Mouse (Mus musculus) MEL (cell line): ENCODE results near the gene Arhgef25. TPM values are rescaled to one million over a fixed set of nuclear protein-coding genes. Genes with fewer than 3 reads are reported as not detected.
A peak's percentile ranks its signal among the peaks of the same experiment; 100 is the strongest.

Source experiments
- DNase-seq: peaks from one replicate; pipeline ENCODE4 v3.0.0; 2011; ENCODE audit warnings: low read depth, low spot score
- H3K27ac ChIP-seq: 2 replicates; pipeline ENCODE4 v1.5.1; 2012; ENCODE audit warnings: low read depth, mild to moderate bottlenecking, control low read depth, low read length, moderate library complexity; ENCODE audit not compliant: control insufficient read depth
- H3K27me3 ChIP-seq, 2 experiments: fragments of 150-350 bp in 1 of 2; sonication (generic) in 1 of 2; 2 replicates each; pipeline ENCODE4 v1.6.1; 2012; ENCODE audit warnings: low read length in 2 of 2, mild to moderate bottlenecking in 2 of 2, improper control_type of control experiment in 1 of 2, moderate library complexity in 1 of 2; ENCODE audit not compliant: insufficient read depth in 2 of 2, control insufficient read depth in 1 of 2
- H3K36me3 ChIP-seq, 2 experiments: 2 replicates each; pipeline ENCODE4 v1.6.1; 2012 to 2014; ENCODE audit warnings: low read length in 2 of 2, improper control_type of control experiment in 1 of 2, inconsistent platforms in 1 of 2, mild to moderate bottlenecking in 1 of 2; ENCODE audit not compliant: insufficient read depth in 2 of 2, control insufficient read depth in 1 of 2
- H3K4me1 ChIP-seq, 2 experiments: fragments of 150-350 bp in 1 of 2; sonication (generic) in 1 of 2; 2 replicates each; pipeline ENCODE4 v1.6.1; 2012; ENCODE audit warnings: low read length in 2 of 2, improper control_type of control experiment in 1 of 2, mild to moderate bottlenecking in 1 of 2; ENCODE audit not compliant: insufficient read depth in 2 of 2, control insufficient read depth in 1 of 2
- H3K4me3 ChIP-seq, 2 experiments: fragments of 150-350 bp in 1 of 2; sonication (generic) in 1 of 2; 2 replicates each; pipeline ENCODE4 v1.5.1; 2012; ENCODE audit warnings: low read depth in 2 of 2, low read length in 2 of 2, mild to moderate bottlenecking in 2 of 2, moderate library complexity in 2 of 2, control low read depth in 1 of 2, improper control_type of control experiment in 1 of 2; ENCODE audit not compliant: control insufficient read depth in 1 of 2, insufficient read depth in 1 of 2
- H3K79me2 ChIP-seq: 2 replicates; pipeline ENCODE4 v1.6.1; 2012; ENCODE audit warnings: mild to moderate bottlenecking, low read length, moderate library complexity; ENCODE audit not compliant: control insufficient read depth, poor library complexity, insufficient read depth
- H3K9ac ChIP-seq: 2 replicates; pipeline ENCODE4 v1.6.1; 2012; ENCODE audit warnings: low read depth, mild to moderate bottlenecking, control low read depth, low read length, moderate library complexity; ENCODE audit not compliant: control insufficient read depth, poor library complexity, severe bottlenecking
- H3K9me3 ChIP-seq: fragments of 150-350 bp; sonication (generic); replicated peaks from 2 replicates; pipeline ENCODE4 v1.6.1; 2012; ENCODE audit warnings: mild to moderate bottlenecking, low read length, improper control_type of control experiment, moderate library complexity; ENCODE audit not compliant: insufficient read depth
- CHD2 ChIP-seq: IDR thresholded peaks from 2 replicates; pipeline ENCODE4 v1.6.1; 2011; ENCODE audit warnings: low read length, improper control_type of control experiment
- CTCF ChIP-seq, 3 experiments: IDR thresholded peaks in 2 of 3; conservative IDR thresholded peaks in 1 of 3; 2 replicates each; pipeline ENCODE4 v1.5.1; 2011 to 2012; ENCODE audit warnings: low read length in 3 of 3, low read depth in 2 of 3, mild to moderate bottlenecking in 2 of 3, improper control_type of control experiment in 1 of 3, inconsistent platforms in 1 of 3, mixed read lengths in 1 of 3, moderate library complexity in 1 of 3; ENCODE audit not compliant: control insufficient read depth in 1 of 3, insufficient read depth in 1 of 3, poor library complexity in 1 of 3, severe bottlenecking in 1 of 3
- ELF1 ChIP-seq: IDR thresholded peaks from 2 replicates; pipeline ENCODE4 v1.6.1; 2014; ENCODE audit warnings: low read depth, mild to moderate bottlenecking, inconsistent platforms, low read length, improper control_type of control experiment, moderate library complexity
- EP300 ChIP-seq, 2 experiments: IDR thresholded peaks; 2 replicates each; pipeline ENCODE4 v1.6.1; 2011; ENCODE audit warnings: improper control_type of control experiment in 2 of 2, low read length in 2 of 2, low read depth in 1 of 2, mild to moderate bottlenecking in 1 of 2
- GABPA ChIP-seq: IDR thresholded peaks from 2 replicates; pipeline ENCODE4 v1.6.1; 2012; ENCODE audit warnings: low read depth, mild to moderate bottlenecking, inconsistent platforms, low read length, improper control_type of control experiment, moderate library complexity
- HCFC1 ChIP-seq: IDR thresholded peaks from 2 replicates; pipeline ENCODE4 v1.6.1; 2012; ENCODE audit warnings: low read depth, mild to moderate bottlenecking, inconsistent platforms, low read length, improper control_type of control experiment, moderate library complexity
- MAZ ChIP-seq: IDR thresholded peaks from 2 replicates; pipeline ENCODE4 v1.6.1; 2012; ENCODE audit warnings: low read depth, mild to moderate bottlenecking, inconsistent platforms, low read length, improper control_type of control experiment
- MEF2A ChIP-seq: IDR thresholded peaks from 2 replicates; pipeline ENCODE4 v1.6.1; 2014; ENCODE audit warnings: low read depth, mild to moderate bottlenecking, inconsistent platforms, low read length, improper control_type of control experiment; ENCODE audit not compliant: poor library complexity, insufficient replicate concordance, severe bottlenecking; ENCODE audit errors: extremely low read depth
- NRF1 ChIP-seq: IDR thresholded peaks from 2 replicates; pipeline ENCODE4 v1.6.1; 2014; ENCODE audit warnings: low read depth, mild to moderate bottlenecking, inconsistent platforms, low read length, improper control_type of control experiment, moderate library complexity; ENCODE audit not compliant: poor library complexity, insufficient read depth, severe bottlenecking
- POLR2AphosphoS2 ChIP-seq: IDR thresholded peaks from 2 replicates; pipeline ENCODE4 v1.6.1; 2011; ENCODE audit warnings: low read length, improper control_type of control experiment
- SMC3 ChIP-seq: IDR thresholded peaks from 2 replicates; pipeline ENCODE4 v1.6.1; 2011; ENCODE audit warnings: low read depth, low read length, improper control_type of control experiment
- TAL1 ChIP-seq: IDR thresholded peaks from 2 replicates; pipeline ENCODE4 v1.6.1; 2012; ENCODE audit warnings: mild to moderate bottlenecking, inconsistent platforms, low read length, moderate library complexity, mixed read lengths
- TBP ChIP-seq: IDR thresholded peaks from 2 replicates; pipeline ENCODE4 v1.8.0; 2011; ENCODE audit warnings: low read depth, low read length, improper control_type of control experiment
- UBTF ChIP-seq: IDR thresholded peaks from 2 replicates; pipeline ENCODE4 v1.6.1; 2012; ENCODE audit warnings: low read depth, mild to moderate bottlenecking, inconsistent platforms, low read length, improper control_type of control experiment, moderate library complexity, borderline replicate concordance; ENCODE audit not compliant: insufficient read depth
- USF1 ChIP-seq: IDR thresholded peaks from 2 replicates; pipeline ENCODE4 v1.6.1; 2014; ENCODE audit warnings: low read depth, mild to moderate bottlenecking, inconsistent platforms, low read length, improper control_type of control experiment, moderate library complexity
- ZC3H11A ChIP-seq: IDR thresholded peaks from 2 replicates; pipeline ENCODE4 v1.6.1; 2012; ENCODE audit warnings: low read depth, mild to moderate bottlenecking, inconsistent platforms, low read length, improper control_type of control experiment
- polyA plus RNA-seq, 2 experiments: library from polyadenylated mRNA; stranded (reverse) in 1 of 2; unstranded in 1 of 2; fragments of >175 nt in 1 of 2; fragments of >200 nt in 1 of 2; gene quantifications; 2 replicates each; pipeline versions ENCODE4 v1.2.1 to v1.2.4; 2012; ENCODE audit warnings: low replicate concordance in 2 of 2, low read depth in 1 of 2; ENCODE audit not compliant: insufficient read length in 2 of 2, insufficient read depth in 1 of 2, missing spikeins in 1 of 2
- total RNA-seq: library from RNA; depleted of rRNA; stranded (reverse); fragments of 300-350 nt; gene quantifications from 2 replicates; pipeline ENCODE4 v1.2.3, GENCODE M21; 2012

Arhgef25 gene
- total and polyA plus RNA-seq, 3 experiments: 16.9 to 44.6 TPM; not detected in 1

GRCm38 (mm10) chr10:127177235-127177634, 12.6 kb downstream of the Arhgef25 start:
- DNase-seq: no peak
- H3K9ac ChIP-seq: no peak overlapping the region

GRCm38 (mm10) chr10:127176756-127177155, 13.1 kb downstream of the Arhgef25 start:
- Histone ChIP-seq H3K9ac (no peak overlapping the region), H3K27ac (no peak overlapping the region), H3K4me3 (no peak overlapping the region), H3K9me3 (no peaks in the 10 kb centered on the region), H3K36me3 (peaks cover 1 to 4% of the 10 kb centered on the region in 2 experiments; a peak in 3 of 4 replicates), H3K4me1 (peaks cover 0 to 15% of the 10 kb centered on the region in 2 experiments; a peak in 3 of 4 replicates), H3K79me2 (no peaks in the 10 kb centered on the region), H3K27me3 (no peaks in the 10 kb centered on the region)
- DNase-seq: no peak
- no peak for TF ChIP-seq TAL1
- TF ChIP-seq USF1: no peak
- TF ChIP-seq CHD2: no peak
- TF ChIP-seq UBTF: no peak
- no peak for TF ChIP-seq GABPA

More at GRCm38 (mm10) chr10:127177235-127177634, 12.6 kb downstream of the Arhgef25 start:
- peaks cover 0 to 4% of the 10 kb centered on the region in 2 experiments; a peak in 3 of 4 replicates for H3K36me3 ChIP-seq
- no peaks in the 10 kb centered on the region for H3K79me2 ChIP-seq
- peaks cover 0 to 15% of the 10 kb centered on the region in 2 experiments; a peak in 3 of 4 replicates for H3K4me1 ChIP-seq
- no peaks in the 10 kb centered on the region for H3K27me3 ChIP-seq
- no peak overlapping the region for H3K4me3 ChIP-seq
- no peaks in the 10 kb centered on the region for H3K9me3 ChIP-seq
- no peak overlapping the region for H3K27ac ChIP-seq
- no peak for TF ChIP-seq MEF2A

GRCm38 (mm10) chr10:127176228-127176627, 13.7 kb downstream of the Arhgef25 start:
- H3K36me3 ChIP-seq: peaks cover 1 to 4% of the 10 kb centered on the region in 2 experiments; a peak in 3 of 4 replicates

More at GRCm38 (mm10) chr10:127176228-127176627, 13.7 kb downstream of the Arhgef25 start:
- Histone ChIP-seq H3K27ac (no peak overlapping the region), H3K4me1 (peaks cover 0 to 14% of the 10 kb centered on the region in 2 experiments; a peak in 3 of 4 replicates), H3K9me3 (no peaks in the 10 kb centered on the region), H3K9ac (no peak overlapping the region), H3K4me3 (no peak overlapping the region), H3K79me2 (no peaks in the 10 kb centered on the region), H3K27me3 (no peaks in the 10 kb centered on the region)
- TF ChIP-seq ELF1 (no peak), NRF1 (no peak), HCFC1 (no peak), MAZ (no peak), TBP (no peak), CTCF (IDR thresholded peaks at IDR 0.05 in 2 of 3, conservative IDR thresholded peaks at IDR 0.05 in 1 of 3; ENCODE audit: control insufficient read depth in 1 of 3, insufficient read depth in 1 of 3, low read depth in 2 of 3, low read length in 3 of 3, poor library complexity in 1 of 3, severe bottlenecking in 1 of 3) (peak in 1 of 3 experiments; percentile 26; a peak in 2 of 6 replicates), GABPA (no peak), EP300 (IDR thresholded peaks at IDR 0.05; ENCODE audit: low read depth in 1 of 2, low read length in 2 of 2) (no peak), POLR2AphosphoS2 (no peak), ZC3H11A (peak; percentile 17; the same call in 1 of the 2 replicates), SMC3 (peak; percentile 33)
- DNase-seq: no peak
